ENCODE assay signal across 9 mouse cellular contexts in genomic region chr1:190796745-190797482, GRCm38 (mm10).
DNase-seq lines count a peak whose midpoint lies in the region; ATAC-seq lines count a peak whose summit lies in the region.
"Had no signal": no experiment of that assay in that cellular context is flagged by ENCODE, and none has a peak within 500 bp of the region (broad histone marks: within the 10 kb centered on the region; RNA-seq: fewer than 3 reads in every experiment).

No protein-coding gene starts in this region.

- no peak overlapping the region for H3K4me2 ChIP-seq in kidney, embryonic 14.5 days (replicated peaks; ENCODE audit: low read depth, low read length)
- 0 out of 2 replicates have a peak overlapping the region, but pooled peaks have one; percentile 8 for H3K4me2 ChIP-seq in liver, embryonic 13.5 days
- H3K4me2 ChIP-seq in neural tube, embryonic 13.5 days, result no peak overlapping the region
- H3K4me2 ChIP-seq: limb, embryonic 12.5 days had no signal

- no peak overlapping the region for H3K4me3 ChIP-seq in kidney, embryonic 14.5 days (ENCODE audit: low read length)
- no peak overlapping the region for H3K4me3 ChIP-seq in liver, embryonic 13.5 days (replicated peaks)
- H3K4me3 ChIP-seq in neural tube, embryonic 13.5 days, result no peak overlapping the region
- H3K4me3 ChIP-seq: limb, embryonic 12.5 days had no signal

- no peak overlapping the region for H3K27ac ChIP-seq in kidney, embryonic 14.5 days (ENCODE audit: low read depth, low read length)
- peak overlapping the region; percentile 76 for H3K27ac ChIP-seq in liver, embryonic 13.5 days
- H3K27ac ChIP-seq in neural tube, embryonic 13.5 days (replicated peaks), result no peak overlapping the region
- H3K27ac ChIP-seq: limb, embryonic 12.5 days had no signal

- WGBS in kidney, embryonic 14.5 days, result 48% methylated on average over 7 of the region's 7 CpGs
- 50% methylated on average over 7 of the region's 7 CpGs for WGBS in liver, embryonic 13.5 days (ENCODE audit: insufficient replicate concordance)
- WGBS in neural tube, embryonic 13.5 days, result 38% methylated on average over 7 of the region's 7 CpGs

- no peaks in the 10 kb centered on the region for H3K9me3 ChIP-seq in kidney, embryonic 14.5 days (ENCODE audit: control insufficient read depth, low read length)
- no peaks in the 10 kb centered on the region for H3K9me3 ChIP-seq in liver, embryonic 13.5 days (replicated peaks)
- no peaks in the 10 kb centered on the region for H3K9me3 ChIP-seq in neural tube, embryonic 13.5 days
- H3K9me3 ChIP-seq: limb, embryonic 12.5 days had no signal

- H3K4me1 ChIP-seq in kidney, embryonic 14.5 days (ENCODE audit: control insufficient read depth, insufficient read depth, low read length), result no peaks in the 10 kb centered on the region
- no peaks in the 10 kb centered on the region for H3K4me1 ChIP-seq in liver, embryonic 13.5 days (replicated peaks)
- H3K4me1 ChIP-seq in neural tube, embryonic 13.5 days (replicated peaks), result peaks cover 36% of the 10 kb centered on the region

- peaks cover 19% of the 10 kb centered on the region; the same call in 1 of the 2 replicates for H3K36me3 ChIP-seq in kidney, embryonic 14.5 days (ENCODE audit: control insufficient read depth, insufficient read depth, low read length)
- peaks cover 24% of the 10 kb centered on the region for H3K36me3 ChIP-seq in liver, embryonic 13.5 days
- H3K36me3 ChIP-seq in neural tube, embryonic 13.5 days, result peaks cover 25% of the 10 kb centered on the region

- peak; percentile 52; the same call in 1 of the 2 replicates for ATAC-seq in kidney, embryonic 14.5 days (ENCODE audit: low FRiP score, low TSS enrichment)
- peak; percentile 83 for ATAC-seq in liver, embryonic 13.5 days (ENCODE audit: low read depth)
- peak; percentile 65; the same call in 1 of the 2 replicates for ATAC-seq in neural tube, embryonic 13.5 days (ENCODE audit: low read depth)

- no peaks in the 10 kb centered on the region for H3K27me3 ChIP-seq in kidney, embryonic 14.5 days (ENCODE audit: control insufficient read depth, insufficient read depth, low read length)
- H3K27me3 ChIP-seq in liver, embryonic 13.5 days, result no peaks in the 10 kb centered on the region
- no peaks in the 10 kb centered on the region for H3K27me3 ChIP-seq in neural tube, embryonic 13.5 days
- H3K27me3 ChIP-seq: limb, embryonic 12.5 days had no signal

- peak; percentile 33 for DNase-seq in ovary, postnatal 14 days (ENCODE audit: low spot score)
- no peak for DNase-seq in ovary, adult 18-20 months (ENCODE audit: low spot score)
- DNase-seq in cerebellum, adult 8-10 months, result peak; percentile 58
- peak; percentile 31 for DNase-seq in heart, adult 8-10 months (ENCODE audit: low spot score)
- no peak for DNase-seq in liver, embryonic 13.5 days
- no peak for DNase-seq in urinary bladder, postnatal 14 days (ENCODE audit: low spot score)

- H3K9ac ChIP-seq in kidney, embryonic 14.5 days (ENCODE audit: low read depth, low read length), result no peak overlapping the region
- no peak overlapping the region for H3K9ac ChIP-seq in liver, embryonic 13.5 days
- H3K9ac ChIP-seq in neural tube, embryonic 13.5 days, result peak overlapping the region; percentile 31; the same call in 1 of the 2 replicates
- H3K9ac ChIP-seq: limb, embryonic 12.5 days had no signal

Comparison
In these comparisons a context has a peak if more than half of its experiments do, and no peak if none do; other contexts are left out.
1. DNase-seq: peak in ovary, postnatal 14 days (single experiment), cerebellum, adult 8-10 months (single experiment) and heart, adult 8-10 months (single experiment); none in ovary, adult 18-20 months (single experiment), liver, embryonic 13.5 days (single experiment) and urinary bladder, postnatal 14 days (single experiment).
2. Peak in every context shown above with its lines, with median percentiles within 50 percentile points of each other: ATAC-seq.